Mouse (Mus musculus) gastrocnemius, postnatal 14 days (tissue): ENCODE results near the gene Cald1. TPM values are rescaled to one million over a fixed set of nuclear protein-coding genes. Genes with fewer than 3 reads are reported as not detected.
A peak's percentile ranks its signal among the peaks of the same experiment; 100 is the strongest.

ENCODE experiments used
- DNase-seq: peaks from one replicate; pipeline ENCODE4 v3.0.0; 2021; ENCODE audit warnings: mixed read lengths
- intact Hi-C: fragments of 180-260 bp; cut with DNase I; formaldehyde crosslinking; loops from one replicate; pipeline ENCODE4 v1.15.1; 2025; ENCODE audit warnings: low total_unique reads
- total RNA-seq, 2 experiments: library from RNA; stranded (reverse); gene quantifications; 2 replicates each; pipeline ENCODE4 v1.2.3; 2021

Gene Cald1
- total RNA-seq, 2 experiments from 2014 or later, result 51.7 to 53.7 TPM

GRCm38 (mm10) chr6:34736934-34737333 is 138.6 kb downstream of the Cald1 start:
- no peak for DNase-seq
- intact Hi-C loops, result no loop called here

- DNase-seq, result no peak
- intact Hi-C loops, result no loop called here
Measured at GRCm38 (mm10) chr6:34743946-34744345, 145.6 kb downstream of the Cald1 start.

- intact Hi-C loops, result no loop called here
- no peak for DNase-seq
Measured at GRCm38 (mm10) chr6:34747846-34748245, 149.5 kb downstream of the Cald1 start.

GRCm38 (mm10) chr6:34748566-34748965 is 150.3 kb downstream of the Cald1 start:
- intact Hi-C loops, result no loop called here
- DNase-seq, result no peak

- no peak for DNase-seq
- intact Hi-C loops, result no loop called here
Measured at GRCm38 (mm10) chr6:34749526-34749925, 151.2 kb downstream of the Cald1 start.

GRCm38 (mm10) chr6:34750487-34751120 is 152.3 kb downstream of the Cald1 start:
- DNase-seq, result peak; percentile 18
- intact Hi-C loops, result no loop called here

GRCm38 (mm10) chr6:34751625-34752024 is 153.3 kb downstream of the Cald1 start:
- intact Hi-C loops, result no loop called here

GRCm38 (mm10) chr6:34754448-34754847 is 156.1 kb downstream of the Cald1 start:
- peak; percentile 17 for DNase-seq
- intact Hi-C loops, result loop anchor here (2.0 kb wide), 1 partner anchor 206 kb away; no protein-coding TSS in a partner anchor

More at GRCm38 (mm10) chr6:34751625-34752024, 153.3 kb downstream of the Cald1 start:
- DNase-seq, result no peak

- intact Hi-C loops, result no loop called here
- DNase-seq, result no peak
Measured at GRCm38 (mm10) chr6:34758340-34758739, 160.0 kb downstream of the Cald1 start.

- intact Hi-C loops, result no loop called here
- DNase-seq, result peak; percentile 15
Measured at GRCm38 (mm10) chr6:34760023-34760422, 161.7 kb downstream of the Cald1 start.

GRCm38 (mm10) chr6:34765721-34766120 is 167.4 kb downstream of the Cald1 start:
- DNase-seq, result no peak

GRCm38 (mm10) chr6:34769984-34770383 is 171.7 kb downstream of the Cald1 start:
- intact Hi-C loops, result loop anchor here (10.0 kb wide), 1 partner anchor 115 kb away; no protein-coding TSS in a partner anchor
- no peak for DNase-seq

More at GRCm38 (mm10) chr6:34765721-34766120, 167.4 kb downstream of the Cald1 start:
- intact Hi-C loops, result no loop called here

GRCm38 (mm10) chr6:34770491-34770890 is 172.2 kb downstream of the Cald1 start:
- DNase-seq, result no peak
- intact Hi-C loops, result loop anchor here (10.0 kb wide), 1 partner anchor 114 kb away; no protein-coding TSS in a partner anchor

GRCm38 (mm10) chr6:34776396-34776795 is 178.1 kb downstream of the Cald1 start:
- intact Hi-C loops, result loop anchor here (10.0 kb wide), 1 partner anchor 108 kb away; no protein-coding TSS in a partner anchor
- DNase-seq, result no peak

GRCm38 (mm10) chr6:34777094-34777493 is 178.8 kb downstream of the Cald1 start:
- DNase-seq, result no peak
- intact Hi-C loops, result loop anchor here (10.0 kb wide), 1 partner anchor 108 kb away; no protein-coding TSS in a partner anchor

GRCm38 (mm10) chr6:34777981-34778668 is 179.8 kb downstream of the Cald1 start:
- intact Hi-C loops, result loop anchor here (10.0 kb wide), 1 partner anchor 107 kb away; no protein-coding TSS in a partner anchor
- no peak for DNase-seq

GRCm38 (mm10) chr6:34780231-34780942 is 182.1 kb downstream of the Cald1 start, which contains the start of gene Agbl3:
Agbl3 (plus strand) TSS chr6:34780432.
- intact Hi-C loops, result no loop called here

GRCm38 (mm10) chr6:34780943-34781289 is 182.6 kb downstream of the Cald1 start:
- intact Hi-C loops, result no loop called here
- no peak for DNase-seq

More at GRCm38 (mm10) chr6:34780231-34780942, 182.1 kb downstream of the Cald1 start, which contains the start of gene Agbl3:
- peak; percentile 96 for DNase-seq

GRCm38 (mm10) chr6:34782493-34782892 is 184.2 kb downstream of the Cald1 start:
- DNase-seq, result no peak
- intact Hi-C loops, result no loop called here

GRCm38 (mm10) chr6:34796881-34797280 is 198.6 kb downstream of the Cald1 start:
- no peak for DNase-seq
- intact Hi-C loops, result no loop called here
